7 mouse cellular contexts compared by ENCODE assay signal in the genomic region with DNA sequence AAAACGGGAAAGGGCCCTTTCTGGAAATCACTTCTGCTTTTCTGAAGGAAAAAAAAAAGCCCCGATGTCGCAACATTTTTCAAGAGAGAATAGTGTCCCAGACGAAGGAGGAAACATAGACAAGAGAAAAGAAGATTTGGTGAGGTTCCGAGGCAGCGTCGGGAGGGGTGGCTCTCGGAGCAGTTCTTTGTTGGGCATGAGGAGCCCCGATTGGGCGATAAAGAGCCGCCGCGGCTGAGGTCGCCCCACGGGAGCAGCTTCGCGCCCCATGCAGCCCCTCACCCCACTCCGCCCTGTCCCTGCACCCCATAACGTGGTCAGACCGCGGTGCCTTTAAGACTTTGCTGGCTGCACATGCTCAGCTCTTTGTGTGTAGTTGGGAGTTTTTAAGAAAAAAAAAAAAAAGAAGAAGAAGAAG. TPM values are rescaled to one million over a fixed set of nuclear protein-coding genes. Genes with fewer than 3 reads are reported as not detected.
DNase-seq lines count a peak whose midpoint lies in the region; ATAC-seq and TF ChIP-seq lines count a peak whose summit lies in the region.

No protein-coding gene starts in this region.

- no peaks in the 10 kb centered on the region for H3K9me3 ChIP-seq in forebrain, embryonic 16.5 days (ENCODE audit: control insufficient read depth, low read length)
- no peaks in the 10 kb centered on the region for H3K9me3 ChIP-seq in liver, embryonic 11.5 days (ENCODE audit: control insufficient read depth, low read length)
- no peaks in the 10 kb centered on the region for H3K9me3 ChIP-seq in neural tube, embryonic 13.5 days

- peak overlapping the region; percentile 97 for H3K4me2 ChIP-seq in forebrain, embryonic 16.5 days (ENCODE audit: low read length)
- H3K4me2 ChIP-seq in liver, embryonic 11.5 days, result peak overlapping the region; percentile 99
- peak overlapping the region; percentile 86 for H3K4me2 ChIP-seq in neural tube, embryonic 13.5 days

- 0% methylated on average over 21 of the region's 21 CpGs for WGBS in forebrain, embryonic 16.5 days
- WGBS in liver, embryonic 11.5 days, result under 1% methylated on average over 21 of the region's 21 CpGs
- under 1% methylated on average over 21 of the region's 21 CpGs for WGBS in neural tube, embryonic 13.5 days

- no peaks in the 10 kb centered on the region for H3K27me3 ChIP-seq in forebrain, embryonic 16.5 days (replicated peaks; ENCODE audit: control insufficient read depth, insufficient read depth, low read length)
- H3K27me3 ChIP-seq in liver, embryonic 11.5 days (replicated peaks; ENCODE audit: control insufficient read depth, insufficient read depth, low read length), result no peaks in the 10 kb centered on the region
- H3K27me3 ChIP-seq in neural tube, embryonic 13.5 days, result no peaks in the 10 kb centered on the region

- H3K4me1 ChIP-seq in forebrain, embryonic 16.5 days (replicated peaks; ENCODE audit: control insufficient read depth, insufficient read depth, low read length), result peaks cover 23% of the 10 kb centered on the region
- peaks cover 9% of the 10 kb centered on the region for H3K4me1 ChIP-seq in liver, embryonic 11.5 days (replicated peaks; ENCODE audit: control insufficient read depth, insufficient read depth, low read length)
- H3K4me1 ChIP-seq in neural tube, embryonic 13.5 days (replicated peaks), result peaks cover 30% of the 10 kb centered on the region

- peak; percentile 27 for ATAC-seq in forebrain, embryonic 16.5 days
- ATAC-seq in liver, embryonic 11.5 days (replicated peaks; ENCODE audit: low FRiP score), result peak; percentile 33; the same call in 1 of the 2 replicates
- peak; percentile 24; the same call in 1 of the 2 replicates for ATAC-seq in neural tube, embryonic 13.5 days (ENCODE audit: low read depth)
- ATAC-seq in inflammation-experienced regulatory T-cells, adult 6 months, result no peak

- intact Hi-C loops in left cerebral cortex, adult 2 months (cut with DNase I), result loop anchor here (2.0 to 5.0 kb wide), 3 partner anchors 65 to 238 kb away; no protein-coding TSS in a partner anchor

- peak overlapping the region; percentile 100 for H3K27ac ChIP-seq in left cerebral cortex, adult 2 months
- H3K27ac ChIP-seq in forebrain, embryonic 16.5 days (ENCODE audit: low read length), result peak overlapping the region; percentile 98
- H3K27ac ChIP-seq in liver, embryonic 11.5 days (ENCODE audit: low read depth, low read length), result peak overlapping the region; percentile 90
- H3K27ac ChIP-seq in neural tube, embryonic 13.5 days (replicated peaks), result peak overlapping the region; percentile 98

- DNase-seq in left cerebral cortex, adult 2 months (ENCODE audit: extremely low spot score in 1 of 2, low spot score in 2 of 2), result no peak
- no peak for DNase-seq in left cerebral cortex, adult 11 months (ENCODE audit: low spot score)
- DNase-seq in brain, adult 2 months (ENCODE audit: low read depth, low spot score), result peak; percentile 63
- DNase-seq in liver, embryonic 11.5 days (ENCODE audit: low spot score), result peak; percentile 71

- H3K9ac ChIP-seq in forebrain, embryonic 16.5 days (replicated peaks; ENCODE audit: low read depth, low read length), result peak overlapping the region; percentile 90
- peak overlapping the region; percentile 84 for H3K9ac ChIP-seq in liver, embryonic 11.5 days (ENCODE audit: low read depth, low read length)
- H3K9ac ChIP-seq in neural tube, embryonic 13.5 days, result peak overlapping the region; percentile 94

- peak overlapping the region; percentile 92 for H3K4me3 ChIP-seq in left cerebral cortex, adult 2 months
- peak overlapping the region; percentile 78 for H3K4me3 ChIP-seq in forebrain, embryonic 16.5 days (replicated peaks; ENCODE audit: low read length)
- H3K4me3 ChIP-seq in liver, embryonic 11.5 days (ENCODE audit: low read depth, low read length), result peak overlapping the region; percentile 89
- H3K4me3 ChIP-seq in neural tube, embryonic 13.5 days, result peak overlapping the region; percentile 90

- H3K36me3 ChIP-seq in forebrain, embryonic 16.5 days (ENCODE audit: control insufficient read depth, insufficient read depth), result no peaks in the 10 kb centered on the region
- H3K36me3 ChIP-seq in liver, embryonic 11.5 days (ENCODE audit: control insufficient read depth, insufficient read depth, low read length), result no peaks in the 10 kb centered on the region
- no peaks in the 10 kb centered on the region for H3K36me3 ChIP-seq in neural tube, embryonic 13.5 days

- no peak for TF ChIP-seq CTCF in left cerebral cortex, adult 2 months (IDR thresholded peaks at IDR 0.05)

RNA-seq across cellular contexts. Expression of a gene that starts 0.8 kb away (rescaled TPM):
- total RNA-seq in left cerebral cortex, adult 2 months (2021), result 100 to 1,000 TPM; 104 to 106 TPM
- 8.3 and 9.0 TPM in 2 replicates for polyA plus RNA-seq in forebrain, embryonic 16.5 days (2015; fragmentation: Nextera tagmentation; extraction: Ambion mirVana)
- polyA plus RNA-seq in liver, embryonic 11.5 days (2014; fragmentation: Nextera tagmentation; extraction: Ambion mirVana), result 2.5 and 2.9 TPM in 2 replicates
- 8.1 and 8.7 TPM in 2 replicates for polyA plus RNA-seq in neural tube, embryonic 13.5 days (2015; fragmentation: Nextera tagmentation; extraction: Ambion mirVana)
- under 1 TPM; 0.12 to 0.28 (median 0.16) TPM for polyA plus RNA-seq in inflammation-experienced regulatory T-cells, adult 6 months (2017; shearing (Covaris generic))

Comparison
In these comparisons a context has a peak if more than half of its experiments do, and no peak if none do; other contexts are left out.
1. DNase-seq: peak in brain, adult 2 months (single experiment) and liver, embryonic 11.5 days (single experiment); none in left cerebral cortex, adult 2 months (0 of 2) and left cerebral cortex, adult 11 months (single experiment).
2. Peak in every context shown above with its lines, with median percentiles within 50 percentile points of each other: H3K27ac ChIP-seq, H3K4me3 ChIP-seq, H3K4me2 ChIP-seq and H3K9ac ChIP-seq.